ENCODE assay signal across 9 mouse cellular contexts in genomic region chr11:97644834-97645233, GRCm38 (mm10). TPM values are rescaled to one million over a fixed set of nuclear protein-coding genes. Genes with fewer than 3 reads are reported as not detected.
A peak's percentile ranks its signal among the peaks of the same experiment; 100 is the strongest.
DNase-seq lines count a peak whose midpoint lies in the region; TF ChIP-seq lines count a peak whose summit lies in the region.
"Had no signal": no experiment of that assay in that cellular context is flagged by ENCODE, and none has a peak within 500 bp of the region (broad histone marks: within the 10 kb centered on the region; RNA-seq: fewer than 3 reads in every experiment).

No protein-coding gene starts in this region.

- H3K36me3 ChIP-seq in ES-Bruce4 (ENCODE audit: control insufficient read depth, insufficient read depth, low read length, poor library complexity, severe bottlenecking), result no peaks in the 10 kb centered on the region
- H3K36me3 ChIP-seq in liver, adult 2 months (ENCODE audit: control insufficient read depth, insufficient read depth, low read length), result no peaks in the 10 kb centered on the region
- H3K36me3 ChIP-seq: liver, embryonic 15.5 days had no signal

- no peaks in the 10 kb centered on the region for H3K27me3 ChIP-seq in ES-Bruce4 (ENCODE audit: control insufficient read depth, insufficient read depth, low read length, poor library complexity, severe bottlenecking)
- no peaks in the 10 kb centered on the region for H3K27me3 ChIP-seq in liver, adult 2 months (ENCODE audit: control insufficient read depth, insufficient read depth, low read length)
- H3K27me3 ChIP-seq: liver, embryonic 15.5 days had no signal

- peak overlapping the region; percentile 41; the same call in 1 of the 2 replicates for H3K9ac ChIP-seq in ES-Bruce4 (ENCODE audit: low read depth, poor library complexity, severe bottlenecking)
- no peak overlapping the region for H3K9ac ChIP-seq in liver, adult 2 months (ENCODE audit: low read depth, low read length)
- H3K9ac ChIP-seq: liver, embryonic 15.5 days had no signal

- no peak overlapping the region for H3K4me3 ChIP-seq in layer of hippocampus, adult 2 months
- no peak overlapping the region for H3K4me3 ChIP-seq in ES-Bruce4 (ENCODE audit: low read depth, low read length)
- no peak overlapping the region for H3K4me3 ChIP-seq in embryonic fibroblast, embryonic 13.5 days (ENCODE audit: insufficient read depth, low read length)
- H3K4me3 ChIP-seq in liver, adult 2 months (ENCODE audit: insufficient read depth, low read depth, low read length), result no peak overlapping the region
- H3K4me3 ChIP-seq: liver, embryonic 15.5 days had no signal

- 2% methylated on average over 6 of the region's 6 CpGs for WGBS in liver, adult 2 months

- peak; percentile 88 for TF ChIP-seq CTCF in layer of hippocampus, adult 2 months (conservative IDR thresholded peaks at IDR 0.05)
- TF ChIP-seq CTCF in ES-Bruce4 (IDR thresholded peaks at IDR 0.05; ENCODE audit: low read depth, low read length), result peak; percentile 73
- 0 out of 2 replicates have a peak, but pooled peaks have one; percentile 30 for TF ChIP-seq CTCF in embryonic fibroblast, embryonic 13.5 days (IDR thresholded peaks at IDR 0.05; ENCODE audit: borderline replicate concordance, insufficient read depth, low read length)
- TF ChIP-seq CTCF in liver, adult 2 months (IDR thresholded peaks at IDR 0.05; ENCODE audit: low read depth, low read length), result peak; percentile 86

- H3K27ac ChIP-seq in layer of hippocampus, adult 2 months, result no peak overlapping the region
- no peak overlapping the region for H3K27ac ChIP-seq in ES-Bruce4 (ENCODE audit: insufficient read depth, low read length)
- no peak overlapping the region for H3K27ac ChIP-seq in embryonic fibroblast, embryonic 13.5 days (ENCODE audit: insufficient read depth, low read length)
- H3K27ac ChIP-seq in liver, adult 2 months (replicated peaks; ENCODE audit: insufficient read depth, low read depth, low read length), result no peak overlapping the region
- H3K27ac ChIP-seq: liver, embryonic 15.5 days had no signal

- TF ChIP-seq POLR2A in ES-Bruce4 (IDR thresholded peaks at IDR 0.05; ENCODE audit: insufficient read depth, low read length), result no peak
- no peak for TF ChIP-seq POLR2A in embryonic fibroblast, embryonic 13.5 days (IDR thresholded peaks at IDR 0.05; ENCODE audit: low read depth, low read length)
- no peak for TF ChIP-seq POLR2A in liver, adult 2 months (IDR thresholded peaks at IDR 0.05; ENCODE audit: extremely low read depth, insufficient read depth, low read length)

- no peaks in the 10 kb centered on the region for H3K79me2 ChIP-seq in liver, adult 2 months (ENCODE audit: control insufficient read depth, insufficient read depth, low read length)

- DNase-seq in layer of hippocampus, adult 2 months (ENCODE audit: low spot score in 2 of 2), result peak in 1 of 2 experiments; percentile 54
- no peak for DNase-seq in layer of hippocampus, adult 9-11 months
- peak; percentile 84 for DNase-seq in adrenal gland, postnatal 14 days
- peak; percentile 71 for DNase-seq in liver, adult 2 months (ENCODE audit: extremely low read depth, low read depth, low spot score)
- DNase-seq in right cerebral cortex, postnatal 4 days, result peak; percentile 71
- DNase-seq in ovary, adult 18-20 months (ENCODE audit: low spot score), result no peak

- H3K9me3 ChIP-seq in ES-Bruce4 (replicated peaks; ENCODE audit: control insufficient read depth, insufficient read depth, low read length, poor library complexity, severe bottlenecking), result no peaks in the 10 kb centered on the region
- H3K9me3 ChIP-seq: liver, embryonic 15.5 days had no signal

- TF ChIP-seq EP300 in ES-Bruce4 (IDR thresholded peaks at IDR 0.05; ENCODE audit: insufficient read depth, low read depth, low read length), result no peak

- H3K4me1 ChIP-seq in ES-Bruce4 (ENCODE audit: control insufficient read depth, insufficient read depth, low read length), result no peaks in the 10 kb centered on the region
- H3K4me1 ChIP-seq in embryonic fibroblast, embryonic 13.5 days (ENCODE audit: control insufficient read depth, insufficient read depth, low read length), result no peaks in the 10 kb centered on the region
- H3K4me1 ChIP-seq in liver, adult 2 months (ENCODE audit: control insufficient read depth, insufficient read depth, low read length), result no peaks in the 10 kb centered on the region
- H3K4me1 ChIP-seq: liver, embryonic 15.5 days had no signal

RNA-seq across cellular contexts. Expression of gene Epop, which starts 15.3 kb away (rescaled TPM):
- total RNA-seq in layer of hippocampus, adult 2 months (2021), result 10 to 100 TPM; 34.1 to 35.1 TPM
- 39.3 and 44.1 TPM in 2 replicates for polyA plus RNA-seq in ES-Bruce4 (2011; ENCODE audit: insufficient read depth, insufficient read length, low read depth, missing spikeins)
- 6.3 and 6.4 TPM in 2 replicates for total RNA-seq in adrenal gland, postnatal 14 days (2021)
- 1.4 and 2.1 TPM in 2 replicates for polyA plus RNA-seq in embryonic fibroblast, embryonic 13.5 days (2011; ENCODE audit: insufficient read length, low read depth, missing spikeins)
- 0.37 and 0.67 TPM in 2 replicates for total RNA-seq in liver, adult 2 months (2014; rRNA removed)
- 2.5 and 3.5 TPM in 2 replicates for polyA plus RNA-seq in liver, adult 2 months (2012; rRNA removed)

RNA-seq across cellular contexts. Expression of gene Mllt6, which starts 18.4 kb away (rescaled TPM):
- total RNA-seq in layer of hippocampus, adult 2 months (2021), result 100 to 1,000 TPM; 122 to 124 TPM
- polyA plus RNA-seq in ES-Bruce4 (2011; ENCODE audit: insufficient read depth, insufficient read length, low read depth, missing spikeins), result 23.7 and 25.2 TPM in 2 replicates
- 37.0 and 45.2 TPM in 2 replicates for total RNA-seq in adrenal gland, postnatal 14 days (2021)
- polyA plus RNA-seq in embryonic fibroblast, embryonic 13.5 days (2011; ENCODE audit: insufficient read length, low read depth, missing spikeins), result 16.2 and 18.0 TPM in 2 replicates
- total RNA-seq in liver, adult 2 months (2014; rRNA removed), result 3.8 and 6.0 TPM in 2 replicates
- 8.9 and 11.2 TPM in 2 replicates for polyA plus RNA-seq in liver, adult 2 months (2012; rRNA removed)

RNA-seq across cellular contexts. Expression of gene Cisd3, which starts 40.8 kb away (rescaled TPM):
- total RNA-seq in layer of hippocampus, adult 2 months (2021), result 10 to 100 TPM; 45.5 to 49.3 TPM
- 62.3 and 77.2 TPM in 2 replicates for polyA plus RNA-seq in ES-Bruce4 (2011; ENCODE audit: insufficient read depth, insufficient read length, low read depth, missing spikeins)
- 277 and 297 TPM in 2 replicates for total RNA-seq in adrenal gland, postnatal 14 days (2021)
- 39.9 and 42.5 TPM in 2 replicates for polyA plus RNA-seq in embryonic fibroblast, embryonic 13.5 days (2011; ENCODE audit: insufficient read length, low read depth, missing spikeins)
- total RNA-seq in liver, adult 2 months (2014; rRNA removed), result 35.7 and 41.0 TPM in 2 replicates
- 73.6 and 94.5 TPM in 2 replicates for polyA plus RNA-seq in liver, adult 2 months (2012; rRNA removed)

RNA-seq across cellular contexts. Expression of gene Pcgf2, which starts 55.5 kb away (rescaled TPM):
- 10 to 100 TPM; 29.1 to 31.1 TPM for total RNA-seq in layer of hippocampus, adult 2 months (2021)
- polyA plus RNA-seq in ES-Bruce4 (2011; ENCODE audit: insufficient read depth, insufficient read length, low read depth, missing spikeins), result 74.6 and 84.0 TPM in 2 replicates
- total RNA-seq in adrenal gland, postnatal 14 days (2021), result 28.1 and 32.6 TPM in 2 replicates
- 42.3 and 54.0 TPM in 2 replicates for polyA plus RNA-seq in embryonic fibroblast, embryonic 13.5 days (2011; ENCODE audit: insufficient read length, low read depth, missing spikeins)
- 0.34 and 0.37 TPM in 2 replicates for total RNA-seq in liver, adult 2 months (2014; rRNA removed)
- polyA plus RNA-seq in liver, adult 2 months (2012; rRNA removed), result 5.6 and 12.0 TPM in 2 replicates

RNA-seq across cellular contexts. Expression of gene Psmb3, which starts 58.4 kb away (rescaled TPM):
- total RNA-seq in layer of hippocampus, adult 2 months (2021), result 100 to 1,000 TPM; 128 to 133 TPM
- polyA plus RNA-seq in ES-Bruce4 (2011; ENCODE audit: insufficient read depth, insufficient read length, low read depth, missing spikeins), result 296 and 332 TPM in 2 replicates
- 216 and 225 TPM in 2 replicates for total RNA-seq in adrenal gland, postnatal 14 days (2021)
- 229 and 259 TPM in 2 replicates for polyA plus RNA-seq in embryonic fibroblast, embryonic 13.5 days (2011; ENCODE audit: insufficient read length, low read depth, missing spikeins)
- total RNA-seq in liver, adult 2 months (2014; rRNA removed), result 281 and 313 TPM in 2 replicates
- polyA plus RNA-seq in liver, adult 2 months (2012; rRNA removed), result 299 and 334 TPM in 2 replicates

Comparison
In these comparisons a context has a peak if more than half of its experiments do, and no peak if none do; other contexts are left out.
1. DNase-seq: peak in adrenal gland, postnatal 14 days (single experiment), liver, adult 2 months (single experiment) and right cerebral cortex, postnatal 4 days (single experiment); none in layer of hippocampus, adult 9-11 months (single experiment) and ovary, adult 18-20 months (single experiment).
2. CTCF ChIP-seq: peak in every context shown above with its lines; median percentile 88 in layer of hippocampus, adult 2 months; 86 in liver, adult 2 months; 73 in ES-Bruce4; 30 in embryonic fibroblast, embryonic 13.5 days.